Mouse (Mus musculus) adrenal gland, adult (tissue): ENCODE measurements around the gene Rnase11.

Source experiments
- DNase-seq, 2 experiments: peaks; one replicate each; pipeline ENCODE4 v3.0.0; 2022 to 2023; ENCODE audit warnings: low spot score in 1 of 2; ENCODE audit not compliant: inconsistent age in 2 of 2

Rnase11 gene

GRCm38 (mm10) chr14:51082599-51083581 is 32.9 kb upstream of the Rnase11 start:
- peak; percentile 75 to 95 for DNase-seq

- DNase-seq, result no peak
Measured at GRCm38 (mm10) chr14:51081035-51081434, 31.1 kb upstream of the Rnase11 start.

- DNase-seq, result no peak
Measured at GRCm38 (mm10) chr14:51079180-51079579, 29.2 kb upstream of the Rnase11 start.

- no peak for DNase-seq
Measured at GRCm38 (mm10) chr14:51074335-51074734, 24.4 kb upstream of the Rnase11 start, which contains the start of gene Olfr750. TSS of gene Olfr750 (minus strand) at chr14:51074435.

DNA sequence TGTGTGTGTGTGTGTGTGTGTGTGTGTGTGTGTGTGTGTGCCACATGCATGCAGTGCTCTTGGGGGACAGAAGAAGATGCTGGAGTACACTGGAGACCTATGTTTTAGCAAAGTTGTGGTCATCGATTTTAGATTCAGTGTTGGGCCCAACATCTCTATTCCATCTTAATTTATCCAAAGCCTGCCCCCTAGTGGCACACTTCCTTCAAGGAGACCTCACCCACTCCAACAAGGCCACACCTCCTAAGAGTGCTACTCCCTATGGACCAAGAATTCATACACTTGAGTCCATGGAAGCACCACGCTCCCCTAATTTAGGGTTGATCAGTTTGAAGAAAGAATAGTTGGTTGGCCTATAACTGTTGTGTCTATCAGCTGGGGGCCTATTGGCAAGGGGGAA is 19.7 kb upstream of the Rnase11 start:
- peak in 1 of 2 experiments; percentile 64 for DNase-seq

DNA sequence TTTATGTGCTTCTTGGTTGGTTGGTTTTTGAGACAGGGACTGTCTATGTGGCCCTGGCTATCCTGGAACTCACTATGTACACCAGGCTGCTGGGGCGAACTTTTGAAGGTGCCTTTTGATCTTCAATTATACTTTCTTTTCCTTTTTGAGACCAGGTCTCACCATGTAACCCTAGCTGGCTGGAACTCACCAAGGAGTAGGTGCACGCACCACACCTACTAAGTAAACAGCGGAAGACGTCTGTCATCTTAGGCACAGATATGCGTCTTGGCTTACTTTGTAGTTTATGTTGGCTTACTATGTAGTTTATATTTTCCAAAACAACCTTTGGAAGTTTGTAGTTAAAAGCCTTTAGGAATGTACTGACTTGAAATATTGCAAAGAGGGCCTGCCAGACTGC is 19.0 kb upstream of the Rnase11 start:
- no peak for DNase-seq

- DNase-seq, result no peak
Measured at GRCm38 (mm10) chr14:51060761-51061160, 10.8 kb upstream of the Rnase11 start.

DNA sequence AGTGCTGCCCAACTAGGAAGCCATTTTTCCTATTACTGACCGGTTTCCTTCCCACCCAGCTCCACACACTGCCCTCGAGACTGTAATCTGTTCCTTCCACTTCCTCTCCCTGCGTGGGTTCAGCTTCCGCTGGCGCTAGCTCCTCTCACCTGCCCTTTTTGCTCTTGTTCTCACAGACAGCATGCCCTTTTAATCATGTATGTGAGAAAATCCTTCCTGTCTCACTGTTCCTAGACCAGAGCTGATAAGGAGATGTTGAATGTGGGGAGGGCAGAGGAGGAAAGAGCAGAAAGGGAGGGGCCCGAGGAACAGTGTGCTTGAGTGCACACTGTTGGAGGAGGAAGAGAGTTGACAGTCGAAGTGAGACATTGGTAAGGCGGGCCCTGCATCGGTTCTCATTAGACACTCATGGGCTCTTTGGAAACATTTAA is 7.5 kb upstream of the Rnase11 start, which contains the start of gene Rnase12:
Gene Rnase12 (minus strand): TSS at position 261 of the 431 bp plus-strand sequence.
- DNase-seq, result no peak

GRCm38 (mm10) chr14:51054243-51055237 is 4.6 kb upstream of the Rnase11 start:
- no peak for DNase-seq

- no peak for DNase-seq
Measured at GRCm38 (mm10) chr14:51053176-51053575, 3.2 kb upstream of the Rnase11 start.

DNA sequence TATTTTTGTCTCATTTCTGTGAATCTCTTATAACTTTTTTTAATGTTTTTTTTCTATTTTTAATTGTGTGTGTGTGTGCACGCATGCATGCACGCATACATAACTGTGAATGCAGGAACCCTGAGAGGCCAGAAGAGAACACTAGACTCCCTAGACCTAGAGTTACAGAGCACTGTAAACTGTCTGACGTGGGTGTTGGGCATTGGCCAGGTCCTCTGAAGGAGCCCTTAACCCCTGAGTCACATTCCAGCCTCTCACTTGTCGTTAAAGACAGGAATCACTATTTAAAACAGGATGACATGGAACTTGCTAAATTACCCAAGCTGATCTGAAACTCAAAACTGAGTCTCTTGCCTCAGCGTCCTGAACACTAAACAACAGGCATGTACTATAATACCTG is 2.0 kb upstream of the Rnase11 start:
- no peak for DNase-seq

GRCm38 (mm10) chr14:51047846-51048245 is 2.1 kb downstream of the Rnase11 start:
- DNase-seq, result no peak

DNA sequence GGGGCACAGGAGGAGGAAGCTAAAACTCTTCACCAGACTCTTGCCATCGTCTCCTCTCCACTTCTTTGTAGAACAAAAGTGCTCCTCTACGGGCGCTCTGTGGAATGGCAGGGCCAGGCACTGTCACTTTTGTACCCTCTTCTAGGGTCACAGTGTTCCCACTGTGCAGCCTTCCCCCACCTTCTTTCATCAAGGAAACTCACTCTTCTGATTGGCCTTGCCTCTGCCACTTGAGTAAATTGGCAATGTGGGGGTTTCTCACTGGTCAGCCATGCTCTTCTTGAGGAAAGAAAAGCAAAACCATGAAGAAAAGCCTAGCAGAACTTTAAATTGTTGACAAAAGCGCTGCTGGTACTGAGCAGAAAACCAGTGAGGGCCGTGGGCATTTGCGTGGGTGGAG is 8.2 kb downstream of the Rnase11 start, which contains the start of gene Rnase9:
Gene Rnase9 (minus strand): TSS at position 101 of the 400 bp plus-strand sequence.
- no peak for DNase-seq

- DNase-seq, result no peak
Measured at GRCm38 (mm10) chr14:51036214-51036613, 13.7 kb downstream of the Rnase11 start.

GRCm38 (mm10) chr14:51035206-51035605 is 14.8 kb downstream of the Rnase11 start:
- no peak for DNase-seq

- DNase-seq, result no peak
Measured at GRCm38 (mm10) chr14:51027387-51028155, 22.4 kb downstream of the Rnase11 start.

- peak; percentile 57 to 90 for DNase-seq
Measured at GRCm38 (mm10) chr14:51026391-51027133, 23.4 kb downstream of the Rnase11 start.

GRCm38 (mm10) chr14:51024820-51025219 is 25.1 kb downstream of the Rnase11 start:
- no peak for DNase-seq

- DNase-seq, result no peak
Measured at GRCm38 (mm10) chr14:51023457-51023856, 26.5 kb downstream of the Rnase11 start.

DNA sequence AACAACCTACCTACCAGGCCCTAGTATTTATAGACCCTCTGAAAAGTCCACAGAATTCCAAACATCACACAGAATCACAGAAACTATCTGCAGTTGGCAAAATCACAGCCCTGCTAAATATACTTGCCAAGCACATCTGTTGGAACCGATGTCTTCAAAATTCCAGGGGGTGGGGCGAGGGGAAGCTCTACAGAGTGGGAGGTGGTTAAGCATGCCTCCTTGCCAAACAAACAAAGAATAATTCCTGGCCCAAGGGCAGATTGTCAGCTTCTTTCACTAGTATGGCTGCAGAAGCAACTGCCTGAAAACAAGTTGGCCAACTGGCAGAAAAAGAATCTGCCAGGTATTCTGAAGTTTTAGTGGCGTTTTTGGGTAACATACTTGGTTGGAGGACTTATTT is 32.7 kb downstream of the Rnase11 start:
- peak in 1 of 2 experiments; percentile 56 for DNase-seq
